Mouse (Mus musculus) bone marrow macrophage, adult 2 months (primary cell): ENCODE results near the gene Slc13a1. TPM values are rescaled to one million over a fixed set of nuclear protein-coding genes. Genes with fewer than 3 reads are reported as not detected.

Source experiments
- H3K27ac ChIP-seq: 2 replicates; pipeline ENCODE4 v1.5.1; 2012; ENCODE audit warnings: low read depth, low read length; ENCODE audit not compliant: insufficient read depth
- H3K4me1 ChIP-seq: 2 replicates; pipeline ENCODE4 v1.6.1; 2012; ENCODE audit warnings: low read length; ENCODE audit not compliant: control insufficient read depth, insufficient read depth
- H3K4me3 ChIP-seq: 2 replicates; pipeline ENCODE4 v1.5.1; 2012; ENCODE audit warnings: mild to moderate bottlenecking, low read length, moderate library complexity; ENCODE audit not compliant: insufficient read depth
- CTCF ChIP-seq: IDR thresholded peaks from 2 replicates; pipeline ENCODE4 v1.5.1; 2012; ENCODE audit warnings: low read depth, mild to moderate bottlenecking, low read length, moderate library complexity
- POLR2A ChIP-seq: IDR thresholded peaks from 2 replicates; pipeline ENCODE4 v1.6.1; 2012; ENCODE audit warnings: mild to moderate bottlenecking, low read depth, low read length, borderline replicate concordance
- polyA plus RNA-seq: library from polyadenylated mRNA; stranded (reverse); fragments of >200 nt; gene quantifications from 2 replicates; pipeline ENCODE4 v1.2.4, GENCODE M21; 2012; ENCODE audit not compliant: missing spikeins, insufficient read depth, insufficient read length

Gene Slc13a1
- polyA plus RNA-seq, 1 experiment, result not detected

- Histone ChIP-seq H3K27ac (no peak overlapping the region), H3K4me1 (0 out of 2 replicates have a peak, but pooled peaks cover 2% of the 10 kb centered on the region), H3K4me3 (no peak overlapping the region)
- no peak for TF ChIP-seq POLR2A
- no peak for TF ChIP-seq CTCF
These were observed 1.1 kb downstream of the Slc13a1 start for GRCm38 (mm10) chr6:24166772-24167171.

- H3K4me1 ChIP-seq, result 0 out of 2 replicates have a peak, but pooled peaks cover 2% of the 10 kb centered on the region
- no peak overlapping the region for H3K27ac ChIP-seq
- no peak for TF ChIP-seq CTCF
- no peak for TF ChIP-seq POLR2A
- H3K4me3 ChIP-seq, result no peak overlapping the region
These were observed 2.6 kb downstream of the Slc13a1 start for GRCm38 (mm10) chr6:24165249-24165648.

GRCm38 (mm10) chr6:24159795-24160194 lies 8.1 kb downstream of the Slc13a1 start:
- Histone ChIP-seq H3K4me3 (no peak overlapping the region), H3K27ac (no peak overlapping the region), H3K4me1 (no peaks in the 10 kb centered on the region)
- TF ChIP-seq CTCF, result no peak
- no peak for TF ChIP-seq POLR2A

DNA sequence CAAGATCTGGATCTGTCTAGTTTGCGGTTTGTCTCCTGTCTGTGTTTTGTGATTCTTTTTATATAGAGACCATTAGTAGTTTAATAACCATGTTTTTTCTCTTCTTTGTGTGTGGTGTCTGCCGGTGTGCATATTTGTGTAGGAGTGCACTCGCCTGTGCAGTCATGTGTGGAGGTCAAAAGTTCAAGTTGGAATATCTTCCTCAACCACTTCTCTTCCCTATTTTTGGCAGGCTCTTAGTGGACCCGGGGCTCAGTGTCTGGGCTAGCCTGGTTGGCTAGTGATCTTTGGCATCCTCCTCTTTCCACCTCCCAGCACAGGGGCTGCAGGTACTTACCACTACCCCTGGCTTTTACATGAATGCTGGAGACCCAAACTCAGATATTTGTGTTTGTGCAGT lies 13.0 kb downstream of the Slc13a1 start:
- no peak for TF ChIP-seq POLR2A
- no peak for TF ChIP-seq CTCF
- no peak overlapping the region for H3K27ac ChIP-seq
- no peaks in the 10 kb centered on the region for H3K4me1 ChIP-seq
- H3K4me3 ChIP-seq, result no peak overlapping the region

DNA sequence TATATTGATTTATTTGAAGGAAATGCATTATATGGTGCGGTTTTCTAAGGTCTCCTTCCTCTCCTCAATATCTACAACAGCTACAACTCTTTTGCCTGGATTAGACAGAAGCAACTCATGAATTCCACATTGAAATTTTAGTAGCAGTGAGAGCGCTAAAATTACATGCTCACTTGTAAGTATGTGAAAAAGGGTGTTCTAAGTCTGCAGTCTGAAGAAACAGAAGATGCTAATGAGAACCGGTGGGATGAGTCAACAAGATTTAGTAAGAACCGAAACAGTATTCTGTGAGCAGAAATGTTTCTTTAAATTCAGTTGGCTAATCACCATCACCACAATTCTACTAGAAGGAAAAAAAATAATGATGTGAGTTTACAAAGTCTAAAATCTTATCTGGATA lies 34.9 kb downstream of the Slc13a1 start:
- Histone ChIP-seq H3K27ac (no peak overlapping the region), H3K4me1 (no peaks in the 10 kb centered on the region), H3K4me3 (no peak overlapping the region)
- TF ChIP-seq CTCF (no peak), POLR2A (no peak)

- no peak overlapping the region for H3K4me3 ChIP-seq
- no peak for TF ChIP-seq POLR2A
- TF ChIP-seq CTCF, result no peak
- no peak overlapping the region for H3K27ac ChIP-seq
- H3K4me1 ChIP-seq, result no peaks in the 10 kb centered on the region
These were observed 45.3 kb downstream of the Slc13a1 start for GRCm38 (mm10) chr6:24122632-24123031.

GRCm38 (mm10) chr6:24111614-24112013 lies 56.3 kb downstream of the Slc13a1 start:
- H3K4me3 ChIP-seq, result no peak overlapping the region

DNA sequence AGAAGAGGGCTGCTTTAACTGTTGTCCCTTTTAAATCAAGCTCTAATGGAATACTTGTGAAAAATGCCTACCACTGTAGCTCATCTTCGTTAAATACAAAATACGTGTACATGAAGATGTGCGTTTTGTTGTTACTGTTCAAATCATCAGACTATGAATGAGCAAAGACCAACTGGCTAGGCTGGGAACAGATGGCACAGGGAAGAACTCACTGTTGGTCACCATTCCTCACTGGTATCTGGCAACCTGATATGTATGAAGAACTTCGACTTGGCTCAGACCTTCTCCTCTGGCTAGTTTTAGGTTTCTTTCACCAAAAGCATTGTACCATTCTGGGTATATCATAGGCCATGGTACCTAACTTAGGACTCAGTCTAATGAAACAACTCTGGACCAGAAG lies 59.4 kb downstream of the Slc13a1 start:
- Histone ChIP-seq H3K4me3 (no peak overlapping the region), H3K27ac (no peak overlapping the region), H3K4me1 (no peaks in the 10 kb centered on the region)
- TF ChIP-seq CTCF, result no peak

More at GRCm38 (mm10) chr6:24111614-24112013, 56.3 kb downstream of the Slc13a1 start:
- TF ChIP-seq CTCF (no peak), POLR2A (no peak)
- H3K27ac ChIP-seq, result no peak overlapping the region
- H3K4me1 ChIP-seq, result no peaks in the 10 kb centered on the region

DNA sequence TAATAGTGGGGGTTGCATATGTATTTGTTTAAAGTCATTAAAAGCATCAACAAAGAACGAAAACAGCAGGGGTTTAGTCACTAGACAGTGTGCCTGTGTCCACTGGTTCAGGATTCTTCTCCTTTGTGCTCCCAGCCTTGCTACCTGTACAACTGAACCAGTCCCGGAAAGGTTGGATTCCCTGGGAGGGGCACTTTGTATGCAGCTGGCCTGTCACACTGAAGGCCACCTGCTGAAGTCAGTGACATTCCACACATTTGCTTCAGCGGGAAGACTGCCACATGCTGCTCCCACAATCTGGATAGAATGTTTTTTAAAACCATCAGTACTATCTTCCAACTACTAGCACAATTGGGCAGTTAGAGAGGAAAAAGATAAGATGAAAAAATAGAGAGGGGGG lies 61.7 kb downstream of the Slc13a1 start:
- Histone ChIP-seq H3K4me3 (no peak overlapping the region), H3K4me1 (no peaks in the 10 kb centered on the region), H3K27ac (no peak overlapping the region)
- TF ChIP-seq CTCF (no peak), POLR2A (no peak)

GRCm38 (mm10) chr6:24105681-24106080 lies 62.2 kb downstream of the Slc13a1 start:
- no peak for TF ChIP-seq CTCF
- TF ChIP-seq POLR2A, result no peak
- no peaks in the 10 kb centered on the region for H3K4me1 ChIP-seq
- H3K27ac ChIP-seq, result no peak overlapping the region
- H3K4me3 ChIP-seq, result no peak overlapping the region

- Histone ChIP-seq H3K4me1 (no peaks in the 10 kb centered on the region), H3K4me3 (no peak overlapping the region), H3K27ac (no peak overlapping the region)
- TF ChIP-seq POLR2A (no peak), CTCF (no peak)
These were observed 66.6 kb downstream of the Slc13a1 start for GRCm38 (mm10) chr6:24101281-24101680.
